Mouse (Mus musculus) lung, embryonic 16.5 days (tissue): ENCODE data around the gene Slc2a13. TPM values are rescaled to one million over a fixed set of nuclear protein-coding genes. Genes with fewer than 3 reads are reported as not detected.

ENCODE experiments used
- ATAC-seq: fragments of 200-750 bp; cut with Nextera tagmentation; 2 replicates; pipeline ENCODE4 v1.8.0; 2017; ENCODE audit warnings: low read depth, mild to moderate bottlenecking, moderate library complexity
- H3K27ac ChIP-seq: fragments of 300-500 bp; sonication (generic); 2 replicates; pipeline ENCODE4 v1.5.1; 2014; ENCODE audit warnings: mild to moderate bottlenecking, control low read depth, low read length
- H3K27me3 ChIP-seq: fragments of 300-500 bp; sonication (generic); 2 replicates; pipeline ENCODE4 v1.6.1; 2014; ENCODE audit warnings: low read depth, low read length, mixed read lengths; ENCODE audit not compliant: control insufficient read depth, insufficient read depth
- H3K36me3 ChIP-seq: fragments of 300-500 bp; sonication (generic); 2 replicates; pipeline ENCODE4 v1.6.1; 2014; ENCODE audit warnings: low read length; ENCODE audit not compliant: control insufficient read depth, insufficient read depth
- H3K4me1 ChIP-seq: fragments of 300-500 bp; sonication (generic); replicated peaks from 2 replicates; pipeline ENCODE4 v1.6.1; 2014; ENCODE audit warnings: low read length, mixed read lengths; ENCODE audit not compliant: control insufficient read depth, insufficient read depth
- H3K4me2 ChIP-seq: fragments of 300-500 bp; sonication (generic); 2 replicates; pipeline ENCODE4 v1.6.1; 2014; ENCODE audit warnings: low read depth, low read length, control low read depth
- H3K4me3 ChIP-seq: fragments of 300-500 bp; sonication (generic); 2 replicates; pipeline ENCODE4 v1.5.1; 2014; ENCODE audit warnings: mild to moderate bottlenecking, low read length, control low read depth
- H3K9ac ChIP-seq: fragments of 300-500 bp; sonication (generic); 2 replicates; pipeline ENCODE4 v1.6.1; 2014; ENCODE audit warnings: low read length, control low read depth
- H3K9me3 ChIP-seq: fragments of 300-500 bp; sonication (generic); 2 replicates; pipeline ENCODE4 v1.6.1; 2016; ENCODE audit warnings: low read length; ENCODE audit not compliant: control insufficient read depth
- WGBS: fragments of 180-500 bp; shearing (Covaris S2); extraction: QIAGEN DNeasy Blood & Tissue Kit; methylation state at CpG from one replicate; pipeline ENCODE4 v1.1.7; 2014; 5-methylcytosine and 5-hydroxymethylcytosine counted together
- polyA plus RNA-seq: library from polyadenylated mRNA; unstranded; fragments of >200 nt; fragmentation: Nextera tagmentation; extraction: Ambion mirVana; gene quantifications from 2 replicates; pipeline ENCODE4 v1.2.1, GENCODE M21; 2015

Gene Slc2a13
- polyA plus RNA-seq, 1 experiment from 2014 or later, result 1.2 TPM

GRCm38 (mm10) chr15:91251544-91252408 lies 321.3 kb downstream of the Slc2a13 start:
- 0 out of 2 replicates have a peak, but pooled peaks cover 2% of the 10 kb centered on the region for H3K4me1 ChIP-seq
- WGBS, result 54% methylated on average over 9 of the region's 9 CpGs
- ATAC-seq, result no peak
- no peak overlapping the region for H3K27ac ChIP-seq
- H3K4me3 ChIP-seq, result no peak overlapping the region
- H3K9ac ChIP-seq, result no peak overlapping the region
- H3K27me3 ChIP-seq, result no peaks in the 10 kb centered on the region
- H3K9me3 ChIP-seq, result no peaks in the 10 kb centered on the region
- no peak overlapping the region for H3K4me2 ChIP-seq
- H3K36me3 ChIP-seq, result no peaks in the 10 kb centered on the region

GRCm38 (mm10) chr15:91250815-91251214 lies 322.2 kb downstream of the Slc2a13 start:
- H3K9me3 ChIP-seq, result no peaks in the 10 kb centered on the region
- no peak for ATAC-seq
- no peak overlapping the region for H3K4me2 ChIP-seq
- H3K27me3 ChIP-seq, result no peaks in the 10 kb centered on the region
- H3K4me3 ChIP-seq, result no peak overlapping the region
- 82% methylated on average over 6 of the region's 6 CpGs for WGBS
- 0 out of 2 replicates have a peak, but pooled peaks cover 2% of the 10 kb centered on the region for H3K4me1 ChIP-seq
- no peak overlapping the region for H3K27ac ChIP-seq
- no peaks in the 10 kb centered on the region for H3K36me3 ChIP-seq
- H3K9ac ChIP-seq, result no peak overlapping the region

- 79% methylated on average over 3 of the region's 3 CpGs for WGBS
- Histone ChIP-seq H3K27ac (no peak overlapping the region), H3K9me3 (no peaks in the 10 kb centered on the region), H3K4me2 (no peak overlapping the region), H3K4me3 (no peak overlapping the region), H3K9ac (no peak overlapping the region), H3K4me1 (no peaks in the 10 kb centered on the region), H3K36me3 (no peaks in the 10 kb centered on the region), H3K27me3 (no peaks in the 10 kb centered on the region)
- ATAC-seq, result no peak
Observed at GRCm38 (mm10) chr15:91240683-91241335, 332.3 kb downstream of the Slc2a13 start.

- Histone ChIP-seq H3K36me3 (no peaks in the 10 kb centered on the region), H3K9ac (no peak overlapping the region), H3K9me3 (no peaks in the 10 kb centered on the region), H3K4me2 (no peak overlapping the region), H3K27ac (no peak overlapping the region), H3K4me3 (no peak overlapping the region), H3K27me3 (no peaks in the 10 kb centered on the region), H3K4me1 (no peaks in the 10 kb centered on the region)
- ATAC-seq, result no peak
- 73% methylated on average over 5 of the region's 5 CpGs for WGBS
Observed at GRCm38 (mm10) chr15:91237294-91237693, 335.8 kb downstream of the Slc2a13 start.

Other genes starting within 250 kb of the Slc2a13 start
- gene Lrrk2, start 99.9 kb upstream of the Slc2a13 start, polyA plus RNA-seq, result 9.2 and 10.7 TPM in 2 replicates